Mouse (Mus musculus) embryonic facial prominence, embryonic 10.5 days (tissue): ENCODE results near the gene Cyct. TPM values are rescaled to one million over a fixed set of nuclear protein-coding genes. Genes with fewer than 3 reads are reported as not detected.
A peak's percentile ranks its signal among the peaks of the same experiment; 100 is the strongest.

Experiments used
- DNase-seq: peaks from one replicate; pipeline ENCODE4 v3.0.0-alpha.2; 2017; ENCODE audit warnings: low spot score
- H3K27ac ChIP-seq: fragments of 300-500 bp; sonication (generic); replicated peaks from 2 replicates; pipeline ENCODE4 v1.5.1; 2016; ENCODE audit warnings: mild to moderate bottlenecking
- H3K27me3 ChIP-seq: fragments of 300-500 bp; sonication (generic); replicated peaks from 2 replicates; pipeline ENCODE4 v1.6.1; 2016; ENCODE audit warnings: low read depth, mild to moderate bottlenecking; ENCODE audit not compliant: poor library complexity, severe bottlenecking
- H3K36me3 ChIP-seq: fragments of 300-500 bp; sonication (generic); replicated peaks from 2 replicates; pipeline ENCODE4 v1.6.1; 2016; ENCODE audit warnings: mild to moderate bottlenecking, moderate library complexity
- H3K4me1 ChIP-seq: fragments of 300-500 bp; sonication (generic); 2 replicates; pipeline ENCODE4 v1.6.1; 2016
- H3K4me3 ChIP-seq: fragments of 300-500 bp; sonication (generic); 2 replicates; pipeline ENCODE4 v1.5.1; 2016; ENCODE audit warnings: mild to moderate bottlenecking, moderate library complexity
- H3K9me3 ChIP-seq: fragments of 300-500 bp; sonication (generic); 2 replicates; pipeline ENCODE4 v1.6.1; 2016; ENCODE audit warnings: mild to moderate bottlenecking
- WGBS: fragments of 180-500 bp; shearing (Covaris S2); methylation state at CpG from one replicate; pipeline ENCODE4 v1.1.7; 2016; 5-methylcytosine and 5-hydroxymethylcytosine counted together
- polyA plus RNA-seq: library from polyadenylated mRNA; unstranded; fragments of >200 nt; fragmentation: Nextera tagmentation; extraction: Ambion mirVana; gene quantifications from 2 replicates; pipeline ENCODE4 v1.2.1, GENCODE M21; 2016

Cyct gene
- polyA plus RNA-seq, 1 experiment from 2014 or later: not detected

DNA sequence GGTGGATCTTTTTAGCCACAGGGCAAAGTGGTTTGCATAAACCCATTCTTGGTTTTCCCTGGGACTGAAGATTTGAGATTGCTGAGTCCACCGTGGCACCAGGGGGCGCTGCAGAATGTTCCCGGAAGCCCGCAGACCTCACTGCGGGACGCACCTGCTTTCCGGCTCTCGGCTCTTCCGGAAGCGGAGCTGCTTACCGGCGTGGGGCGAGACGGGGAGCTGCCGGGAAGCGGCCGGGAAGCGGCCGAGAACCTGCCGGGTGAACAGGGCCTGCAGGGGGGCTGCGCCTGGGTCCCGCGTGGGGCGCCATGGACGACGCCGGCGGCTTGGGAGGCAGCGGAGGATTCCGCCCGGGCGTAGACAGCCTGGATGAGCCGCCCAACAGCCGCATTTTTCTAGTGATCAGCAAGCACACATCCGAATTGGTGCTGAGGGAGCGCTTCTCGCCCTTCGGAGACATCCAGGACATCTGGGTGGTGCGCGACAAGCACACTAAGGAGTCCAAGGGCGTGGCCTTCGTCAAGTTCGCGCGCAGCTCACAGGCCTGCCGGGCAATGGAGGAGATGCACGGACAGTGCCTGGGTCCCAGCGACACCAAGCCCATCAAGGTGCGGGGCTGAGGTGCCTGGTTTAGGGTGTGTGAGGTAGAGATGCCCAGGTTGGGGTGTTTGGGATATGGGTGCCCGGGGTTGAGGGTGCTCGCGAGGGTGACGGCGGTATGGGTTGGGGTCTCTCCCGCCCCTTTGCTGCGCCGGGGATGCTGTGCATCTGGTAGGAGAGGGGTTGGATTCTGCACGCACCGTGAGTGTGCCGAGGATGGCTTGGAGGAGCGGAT lies 9.8 kb upstream of the Cyct start, which contains the start of gene Rbm45:
Gene Rbm45, plus strand, starts transcription at position 164 of the 835 bp plus-strand sequence.
- H3K4me1 ChIP-seq: peaks cover 8% of the 10 kb centered on the region
- peak within 1 kb of the TSS; percentile 69 for H3K4me3 ChIP-seq
- peak within 1 kb of the TSS; percentile 82 for H3K27ac ChIP-seq
- no peaks in the 10 kb centered on the region for H3K27me3 ChIP-seq
- WGBS: under 1% methylated on average over 61 of the region's 61 CpGs
- H3K36me3 ChIP-seq: peaks cover 35% of the 10 kb centered on the region
- peak; percentile 91 for DNase-seq
- H3K9me3 ChIP-seq: no peaks in the 10 kb centered on the region

- H3K27me3 ChIP-seq: no peaks in the 10 kb centered on the region
- H3K4me1 ChIP-seq: peaks cover 8% of the 10 kb centered on the region
- no peaks in the 10 kb centered on the region for H3K9me3 ChIP-seq
- H3K4me3 ChIP-seq: peak overlapping the region; percentile 69; the same call in 1 of the 2 replicates
- no peak overlapping the region for H3K27ac ChIP-seq
- DNase-seq: no peak
- H3K36me3 ChIP-seq: peaks cover 25% of the 10 kb centered on the region
- 78% methylated on average over 13 of the region's 13 CpGs for WGBS
Observed at GRCm38 (mm10) chr2:76368861-76369660, 8.8 kb upstream of the Cyct start.

GRCm38 (mm10) chr2:76367188-76367922 lies 7.1 kb upstream of the Cyct start:
- H3K27me3 ChIP-seq: no peaks in the 10 kb centered on the region
- H3K9me3 ChIP-seq: no peaks in the 10 kb centered on the region
- WGBS: 20% methylated on average over 9 of the region's 9 CpGs
- DNase-seq: peak; percentile 78
- H3K27ac ChIP-seq: no peak overlapping the region
- H3K4me1 ChIP-seq: peaks cover 8% of the 10 kb centered on the region
- peaks cover 8% of the 10 kb centered on the region for H3K36me3 ChIP-seq
- no peak overlapping the region for H3K4me3 ChIP-seq

DNA sequence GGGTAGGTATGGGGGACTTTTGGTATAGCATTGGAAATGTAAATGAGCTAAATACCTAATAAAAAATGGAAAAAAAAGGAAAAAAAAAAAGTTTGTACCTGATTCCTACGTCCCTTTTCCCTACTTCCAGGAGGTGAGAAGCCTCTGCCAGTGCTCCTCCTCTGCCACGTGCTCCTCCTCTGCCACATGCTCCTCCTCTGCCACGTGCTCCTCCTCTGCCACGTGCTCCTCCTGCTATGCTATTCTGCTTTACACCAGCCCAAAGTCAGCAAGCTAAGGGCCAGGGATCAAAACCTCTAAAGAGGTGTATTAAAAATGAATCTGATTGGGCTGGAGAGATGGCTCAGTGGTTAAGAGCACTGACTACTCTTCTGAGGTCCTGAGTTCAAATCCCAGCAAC lies 5.6 kb upstream of the Cyct start:
- DNase-seq: no peak
- no peaks in the 10 kb centered on the region for H3K27me3 ChIP-seq
- H3K36me3 ChIP-seq: no peaks in the 10 kb centered on the region
- H3K4me1 ChIP-seq: peaks cover 4% of the 10 kb centered on the region
- no peaks in the 10 kb centered on the region for H3K9me3 ChIP-seq
- no peak overlapping the region for H3K4me3 ChIP-seq
- 73% methylated on average over 4 of the region's 4 CpGs for WGBS
- H3K27ac ChIP-seq: no peak overlapping the region

GRCm38 (mm10) chr2:76362111-76362510 lies 1.9 kb upstream of the Cyct start:
- Histone ChIP-seq H3K27me3 (no peaks in the 10 kb centered on the region), H3K4me1 (no peaks in the 10 kb centered on the region), H3K9me3 (no peaks in the 10 kb centered on the region), H3K27ac (no peak overlapping the region), H3K36me3 (no peaks in the 10 kb centered on the region), H3K4me3 (no peak overlapping the region)
- WGBS: 49% methylated on average over 2 of the region's 2 CpGs
- peak; percentile 49 for DNase-seq

GRCm38 (mm10) chr2:76347839-76348238 lies 12.4 kb downstream of the Cyct start:
- Histone ChIP-seq H3K9me3 (no peaks in the 10 kb centered on the region), H3K27me3 (no peaks in the 10 kb centered on the region), H3K4me1 (no peaks in the 10 kb centered on the region), H3K4me3 (no peak overlapping the region), H3K27ac (no peak overlapping the region), H3K36me3 (no peaks in the 10 kb centered on the region)
- no peak for DNase-seq
- 82% methylated on average over 6 of the region's 6 CpGs for WGBS

DNA sequence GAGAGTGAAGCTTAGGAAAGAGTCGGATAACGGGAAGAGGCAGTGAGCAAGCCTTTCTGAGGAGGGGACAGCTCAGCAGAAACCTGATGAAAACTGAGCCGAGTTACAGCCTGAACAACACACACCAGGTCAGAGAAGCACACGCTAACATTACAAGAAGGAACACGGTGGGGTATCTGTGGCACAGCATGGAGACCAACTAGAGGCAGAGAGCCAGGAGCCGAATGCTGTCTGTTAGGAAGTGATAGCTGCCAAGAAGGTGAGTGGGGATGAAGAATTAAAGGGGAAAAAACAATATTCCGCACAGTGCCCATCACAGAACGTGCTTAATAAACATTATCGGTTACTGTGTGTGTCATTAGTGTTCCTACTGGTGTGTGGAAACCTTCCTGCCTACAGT lies 18.1 kb downstream of the Cyct start:
- no peak for DNase-seq
- peaks cover 31% of the 10 kb centered on the region for H3K27me3 ChIP-seq
- H3K27ac ChIP-seq: no peak overlapping the region
- 93% methylated on average over 9 of the region's 9 CpGs for WGBS
- H3K36me3 ChIP-seq: no peaks in the 10 kb centered on the region
- no peak overlapping the region for H3K4me3 ChIP-seq
- H3K9me3 ChIP-seq: no peaks in the 10 kb centered on the region
- H3K4me1 ChIP-seq: peaks cover 10% of the 10 kb centered on the region

DNA sequence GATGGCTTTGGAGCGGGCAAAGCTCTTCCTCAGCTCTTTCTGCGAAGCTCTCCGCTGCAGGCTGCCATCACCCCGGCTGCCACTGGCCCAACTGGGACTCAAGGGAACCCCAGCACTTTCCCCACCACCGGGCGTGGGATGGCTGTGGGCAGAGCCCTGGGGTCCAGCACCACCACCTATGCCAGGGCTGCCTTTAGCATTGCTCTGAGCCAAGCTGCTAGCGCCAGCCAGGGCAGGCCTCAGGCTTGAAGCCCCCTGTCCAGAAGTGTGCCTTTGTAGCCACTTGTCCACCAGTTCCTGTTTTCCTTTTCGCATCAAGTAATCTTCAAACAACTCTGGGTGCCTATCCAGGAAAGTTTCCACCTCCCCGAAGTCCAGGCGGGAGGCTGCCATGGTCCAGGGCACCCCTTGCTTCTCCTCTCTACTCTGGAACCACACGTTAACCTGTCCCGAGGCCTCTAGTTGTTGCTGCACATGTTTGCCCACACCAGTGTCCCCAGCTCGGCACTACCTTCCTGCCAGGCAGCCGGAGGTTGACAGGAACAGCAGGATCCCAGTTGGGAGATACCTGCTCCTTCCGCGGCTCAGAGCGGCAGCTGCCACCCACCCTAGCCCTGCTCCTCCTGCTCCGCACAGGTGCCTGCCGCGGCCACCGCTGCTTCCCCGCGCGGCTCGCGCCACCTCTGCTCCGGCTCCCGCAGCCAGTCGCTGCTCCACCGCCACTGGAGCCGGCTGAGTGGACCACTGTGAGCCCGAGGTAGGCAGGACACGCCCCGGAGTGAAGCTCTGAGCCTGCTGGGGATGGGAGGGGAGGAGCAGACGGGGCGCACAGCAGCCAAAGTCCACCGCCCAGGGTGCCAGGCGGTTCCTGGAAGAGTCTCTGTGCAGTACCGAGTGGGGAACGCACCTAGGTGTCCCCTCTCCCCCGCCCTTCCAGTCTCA lies 21.8 kb downstream of the Cyct start, which contains the start of gene Pde11a:
Gene Pde11a, minus strand, starts transcription at position 560 of the 942 bp plus-strand sequence.
- peaks cover 10% of the 10 kb centered on the region for H3K4me1 ChIP-seq
- no peaks in the 10 kb centered on the region for H3K36me3 ChIP-seq
- no peaks in the 10 kb centered on the region for H3K9me3 ChIP-seq
- H3K4me3 ChIP-seq: peak within 1 kb of the TSS; percentile 66
- peak; percentile 66 for DNase-seq
- H3K27me3 ChIP-seq: peaks cover 40% of the 10 kb centered on the region
- peak within 1 kb of the TSS; percentile 40; the same call in 1 of the 2 replicates for H3K27ac ChIP-seq
- 17% methylated on average over 41 of the region's 41 CpGs for WGBS

DNA sequence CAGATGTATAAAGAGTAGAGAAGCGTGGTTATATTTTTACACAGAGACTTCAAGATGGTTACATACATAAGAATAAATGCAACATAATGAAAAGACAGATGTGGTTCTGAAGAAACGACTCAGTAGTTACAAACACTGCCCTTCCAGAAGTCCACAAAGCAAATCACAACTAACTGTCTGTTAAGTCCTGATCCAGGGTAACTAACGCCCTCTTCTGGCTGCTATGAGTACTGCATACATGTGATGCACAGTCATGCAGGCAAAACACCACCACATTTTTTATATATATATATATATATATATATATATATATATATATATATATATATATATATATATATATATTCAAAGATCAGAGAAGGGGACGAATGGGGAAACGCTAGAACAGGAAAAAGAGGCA lies 25.7 kb downstream of the Cyct start:
- peaks cover 18% of the 10 kb centered on the region for H3K4me1 ChIP-seq
- no peak overlapping the region for H3K27ac ChIP-seq
- no peaks in the 10 kb centered on the region for H3K36me3 ChIP-seq
- H3K4me3 ChIP-seq: no peak overlapping the region
- H3K9me3 ChIP-seq: no peaks in the 10 kb centered on the region
- no peak for DNase-seq
- 79% methylated on average over 5 of the region's 5 CpGs for WGBS
- H3K27me3 ChIP-seq: peaks cover 34% of the 10 kb centered on the region

GRCm38 (mm10) chr2:76332161-76332805 lies 28.0 kb downstream of the Cyct start:
- DNase-seq: no peak
- Histone ChIP-seq H3K9me3 (no peaks in the 10 kb centered on the region), H3K4me3 (no peak overlapping the region), H3K27me3 (peaks cover 10% of the 10 kb centered on the region; the same call in 1 of the 2 replicates), H3K27ac (no peak overlapping the region), H3K36me3 (no peaks in the 10 kb centered on the region), H3K4me1 (peaks cover 11% of the 10 kb centered on the region)
- 75% methylated on average over 11 of the region's 11 CpGs for WGBS

DNA sequence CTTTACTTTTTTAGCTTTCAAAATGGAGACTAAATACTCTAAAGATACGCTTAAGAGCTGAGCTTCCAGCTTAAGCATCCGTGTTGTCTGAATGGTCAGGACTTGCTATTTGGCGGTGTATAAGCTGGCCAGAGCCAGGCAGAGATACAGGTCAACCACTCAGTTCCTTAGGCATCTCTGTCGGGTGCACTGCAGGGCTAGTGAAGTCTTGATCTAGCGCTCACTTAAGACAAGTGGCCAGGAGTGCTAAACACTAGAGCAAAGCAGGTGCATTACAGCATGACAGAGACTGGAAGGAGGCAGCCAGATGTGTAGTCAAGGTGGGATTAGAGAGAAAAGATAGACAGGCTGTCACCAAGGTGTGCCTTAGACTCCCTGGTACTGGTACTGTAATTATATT lies 30.2 kb downstream of the Cyct start:
- no peak overlapping the region for H3K4me3 ChIP-seq
- H3K27ac ChIP-seq: no peak overlapping the region
- no peaks in the 10 kb centered on the region for H3K36me3 ChIP-seq
- DNase-seq: no peak
- no peaks in the 10 kb centered on the region for H3K27me3 ChIP-seq
- 91% methylated on average over 5 of the region's 5 CpGs for WGBS
- peaks cover 11% of the 10 kb centered on the region for H3K4me1 ChIP-seq
- no peaks in the 10 kb centered on the region for H3K9me3 ChIP-seq
